Mouse (Mus musculus) thymus, postnatal 4 days (tissue): ENCODE data around the gene Pacsin3.

ENCODE experiments used
- DNase-seq: peaks from one replicate; pipeline ENCODE4 v3.0.0; 2021

Pacsin3 gene

DNA sequence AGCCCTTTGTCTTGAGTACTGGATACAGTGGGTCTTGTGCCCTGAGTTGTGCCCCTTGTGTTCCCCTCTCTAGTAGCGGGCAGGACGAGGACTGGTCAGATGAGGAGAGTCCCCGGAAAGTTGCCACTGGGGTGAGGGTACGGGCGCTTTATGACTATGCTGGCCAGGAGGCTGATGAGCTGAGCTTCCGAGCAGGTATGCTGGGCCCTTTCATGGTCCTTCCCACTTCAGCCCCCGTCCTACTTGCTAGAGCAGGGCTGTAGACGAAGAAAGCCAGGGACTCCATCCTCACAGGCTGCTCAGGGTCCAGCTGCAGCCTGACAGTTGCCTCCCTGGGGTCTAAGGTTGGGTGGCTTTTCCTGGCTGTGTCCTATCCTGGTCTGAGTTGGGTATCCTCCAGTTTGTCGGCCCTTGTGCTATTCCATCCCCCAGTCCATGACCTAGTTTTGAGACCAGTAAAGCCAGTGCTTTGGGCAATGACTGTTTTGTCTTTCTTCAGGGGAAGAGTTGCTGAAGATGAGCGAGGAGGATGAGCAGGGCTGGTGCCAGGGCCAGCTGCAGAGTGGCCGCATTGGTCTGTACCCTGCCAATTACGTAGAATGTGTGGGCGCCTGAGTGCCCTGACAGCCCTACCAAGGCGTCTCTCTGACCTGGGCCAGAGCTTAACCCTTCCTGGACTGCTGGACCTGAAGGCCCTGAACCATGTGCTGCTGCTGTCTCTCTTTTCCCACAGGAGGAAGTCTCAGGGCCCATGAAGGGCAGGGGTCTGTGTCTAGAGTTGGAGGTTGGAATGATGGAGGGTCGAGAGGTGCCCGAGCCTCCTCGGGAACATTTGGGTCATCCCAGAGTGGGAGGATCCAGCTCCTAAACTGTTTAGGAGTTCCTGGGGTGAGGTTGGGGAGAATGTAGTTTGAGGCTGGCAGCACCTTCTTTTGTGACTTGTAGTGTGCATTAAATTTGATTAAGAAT, 8.2 kb downstream of the Pacsin3 start:
- DNase-seq = no peak

DNA sequence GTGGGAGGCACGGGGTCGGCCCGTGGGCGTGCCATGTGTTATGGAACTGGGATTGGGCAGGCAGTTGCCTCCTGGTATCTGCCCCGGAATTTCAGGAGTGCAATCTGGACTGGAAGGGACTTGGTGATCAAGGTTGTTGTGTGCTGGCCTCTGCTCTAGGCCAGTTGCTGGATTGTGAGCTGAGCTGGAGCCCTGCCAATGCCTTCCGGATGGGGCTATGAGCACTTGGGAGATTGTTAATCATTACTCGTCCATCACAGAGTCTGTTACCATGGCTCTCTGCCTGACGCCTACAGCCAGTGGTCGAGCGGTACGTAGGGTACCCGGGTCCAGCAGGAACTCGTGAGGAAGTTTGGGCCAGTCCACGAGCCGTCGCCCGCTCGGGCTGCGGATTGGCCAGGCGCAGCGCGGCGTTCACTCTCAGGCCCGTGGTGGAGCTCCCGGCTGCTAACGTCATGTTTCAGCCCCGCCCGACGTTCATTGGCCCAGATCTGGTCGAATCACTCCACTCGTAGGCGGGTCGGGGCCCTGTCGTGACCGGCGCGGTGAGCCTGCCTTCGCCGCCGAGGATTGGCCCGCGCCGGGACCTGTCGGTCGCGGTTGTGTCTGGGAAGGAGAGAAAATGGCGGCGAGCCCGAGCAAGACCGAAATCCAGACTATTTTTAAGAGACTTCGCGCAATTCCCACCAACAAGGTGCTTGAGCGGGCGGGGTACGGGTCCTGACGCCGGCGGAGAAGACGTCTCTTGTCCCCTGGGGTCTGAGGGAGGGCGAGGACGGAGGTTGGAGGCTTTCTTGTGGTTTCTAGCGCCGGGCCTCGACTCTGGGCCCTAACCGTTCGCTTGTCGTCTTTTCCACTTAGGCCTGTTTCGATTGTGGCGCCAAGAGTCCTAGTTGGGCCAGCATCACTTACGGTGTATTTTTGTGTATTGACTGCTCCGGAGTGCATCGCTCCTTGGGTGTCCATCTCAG, 9.2 kb downstream of the Pacsin3 start, which contains the start of gene Arfgap2:
TSS of gene Arfgap2 (plus strand) at position 264 of the 971 bp plus-strand sequence.
- peak; percentile 93 for DNase-seq

DNA sequence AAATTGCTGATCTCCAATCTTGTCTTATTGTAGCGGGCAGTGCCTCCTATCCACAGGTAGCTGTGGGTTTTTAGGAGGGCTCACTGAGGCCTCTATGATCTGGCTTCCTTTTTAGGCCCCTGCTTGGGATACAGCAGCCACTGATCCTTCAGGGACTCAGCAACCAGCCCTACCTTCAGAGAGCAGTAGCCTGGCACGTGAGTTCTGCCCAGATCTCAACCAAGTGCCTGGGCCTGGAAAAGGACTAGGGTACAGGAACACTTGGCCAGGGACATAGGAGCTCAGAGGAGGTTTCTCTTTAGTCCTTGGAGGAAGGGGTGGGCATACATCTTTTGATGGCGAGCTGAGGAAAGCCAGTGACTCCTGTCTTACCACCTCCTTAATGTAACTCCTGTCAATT, 12.3 kb downstream of the Pacsin3 start:
- no peak for DNase-seq

DNA sequence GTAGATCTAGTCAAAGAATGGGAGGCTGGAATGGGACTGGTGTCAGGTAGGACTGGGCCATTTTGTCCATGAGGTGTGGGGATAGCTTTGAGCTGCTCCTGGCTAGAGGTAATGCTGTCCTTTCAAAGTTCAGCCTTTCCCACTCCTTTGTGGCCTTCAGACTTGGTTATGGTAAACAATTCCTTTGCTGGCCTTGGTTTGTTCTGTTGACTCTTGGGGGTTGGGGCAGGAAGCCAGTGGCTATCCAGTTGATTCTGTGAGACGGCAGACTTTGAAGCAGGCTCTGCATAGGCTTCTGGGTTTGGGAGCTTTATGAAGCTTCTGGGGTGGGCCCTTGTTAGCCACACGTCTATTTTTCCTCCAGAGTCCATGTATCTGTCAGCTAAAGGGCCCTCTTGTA, 13.0 kb downstream of the Pacsin3 start:
- no peak for DNase-seq

DNA sequence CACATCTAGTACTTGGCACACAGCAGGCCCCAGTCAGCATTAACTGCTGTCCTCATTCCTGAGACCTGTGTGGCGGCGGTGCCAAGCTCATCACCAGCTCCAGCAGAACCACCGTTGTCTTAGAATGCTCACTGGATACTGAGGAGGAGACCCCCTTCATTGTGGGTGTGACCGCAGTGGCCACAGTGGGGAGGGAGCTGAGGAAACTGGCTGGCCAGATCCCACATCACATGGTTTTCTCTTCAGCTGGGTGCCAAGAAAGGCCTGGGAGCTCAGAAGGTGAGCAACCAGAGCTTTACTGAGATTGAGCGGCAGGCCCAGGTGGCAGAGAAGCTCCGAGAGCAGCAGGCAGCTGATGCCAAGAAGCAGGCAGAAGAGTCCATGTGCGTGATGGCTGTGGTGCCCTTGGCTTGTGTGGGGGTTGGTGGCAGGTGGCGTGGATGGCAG, 14.0 kb downstream of the Pacsin3 start:
- no peak for DNase-seq

DNA sequence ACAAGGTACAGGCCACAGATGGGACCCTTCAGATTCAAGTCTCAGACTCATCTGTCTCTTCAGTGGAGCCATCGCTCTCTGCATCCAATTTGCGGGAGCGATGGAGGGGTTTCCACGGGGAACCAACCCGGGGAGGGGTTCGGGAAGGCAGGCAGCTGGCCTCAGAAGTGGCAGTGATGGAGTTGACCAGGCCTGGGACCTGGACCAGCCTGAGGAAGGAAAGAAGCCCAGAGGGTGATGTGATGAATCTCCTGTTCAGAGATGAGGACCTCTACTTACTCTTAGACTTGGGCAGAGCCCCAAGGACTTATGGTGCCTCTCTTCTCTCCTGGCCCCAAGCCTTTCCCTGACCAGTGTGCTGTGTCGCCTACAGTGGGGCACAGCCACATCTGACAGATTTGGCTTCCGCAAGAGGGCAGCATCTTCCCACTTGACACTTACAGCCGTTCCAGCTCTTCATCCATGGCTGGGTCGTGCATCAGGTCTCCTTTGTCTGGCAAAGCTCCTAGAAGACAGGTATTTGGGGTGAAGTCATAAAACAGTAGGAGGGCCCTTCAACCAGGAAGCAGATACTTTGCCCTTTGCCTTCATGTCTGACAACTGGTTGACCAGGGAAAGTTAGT, 23.1 kb downstream of the Pacsin3 start:
- peak; percentile 69 for DNase-seq

DNA sequence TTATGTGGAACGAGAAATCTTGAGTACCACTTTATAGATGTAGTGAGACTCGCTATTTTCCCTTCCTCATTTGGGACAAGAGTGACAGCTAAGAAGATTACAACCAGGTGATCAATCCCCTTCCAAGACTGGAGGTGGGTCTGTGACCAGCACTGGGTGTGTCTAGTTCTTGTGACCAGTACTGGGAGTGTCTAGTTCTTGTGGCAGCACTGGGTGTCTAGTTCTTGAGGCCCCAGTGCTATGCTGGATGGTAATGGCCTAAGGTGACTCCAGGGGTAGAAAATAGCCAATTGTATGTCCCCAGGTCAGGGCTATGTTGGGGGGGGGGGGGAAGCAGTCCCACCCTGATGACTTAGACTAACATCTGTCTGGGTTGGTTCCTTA, 23.6 kb downstream of the Pacsin3 start:
- no peak for DNase-seq

DNA sequence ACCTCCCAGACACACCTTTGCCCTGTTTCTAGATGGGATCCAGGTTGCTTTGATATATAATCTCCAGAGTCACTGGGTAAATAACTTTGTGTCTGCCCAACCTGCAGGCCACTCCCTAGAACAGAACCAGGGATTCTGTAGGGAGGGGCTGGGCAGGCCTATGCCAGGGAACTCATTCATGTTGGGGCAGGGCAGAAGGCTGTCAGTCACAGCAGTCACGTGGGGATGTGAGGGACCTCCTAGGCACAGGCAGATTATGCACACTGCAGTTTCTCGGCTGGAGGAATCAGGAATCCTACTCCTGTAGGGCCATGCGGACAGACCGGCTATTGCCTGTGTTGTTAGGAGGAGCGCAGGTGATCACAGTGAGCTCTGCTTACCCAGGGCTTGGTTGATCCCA, 25.6 kb downstream of the Pacsin3 start:
- DNase-seq = peak; percentile 7

DNA sequence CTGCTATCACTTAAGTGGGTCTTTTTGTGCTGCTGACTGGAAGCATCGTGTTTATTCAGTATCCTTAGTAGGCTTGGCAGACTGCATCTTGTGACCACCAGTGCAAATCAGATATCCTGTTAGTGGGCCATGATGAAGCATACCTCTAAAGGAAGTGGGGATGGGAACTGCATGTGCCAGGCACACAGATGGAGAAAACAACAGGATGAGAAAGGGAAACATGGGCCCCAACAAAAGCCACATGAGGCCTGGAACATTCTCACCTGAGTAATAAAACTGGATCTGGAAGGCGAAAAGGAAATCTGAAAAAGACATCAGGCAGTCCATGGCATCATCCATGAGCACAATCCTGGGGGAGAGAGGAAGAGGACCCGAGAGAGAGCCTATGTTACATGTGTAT, 28.2 kb downstream of the Pacsin3 start:
- DNase-seq = no peak

DNA sequence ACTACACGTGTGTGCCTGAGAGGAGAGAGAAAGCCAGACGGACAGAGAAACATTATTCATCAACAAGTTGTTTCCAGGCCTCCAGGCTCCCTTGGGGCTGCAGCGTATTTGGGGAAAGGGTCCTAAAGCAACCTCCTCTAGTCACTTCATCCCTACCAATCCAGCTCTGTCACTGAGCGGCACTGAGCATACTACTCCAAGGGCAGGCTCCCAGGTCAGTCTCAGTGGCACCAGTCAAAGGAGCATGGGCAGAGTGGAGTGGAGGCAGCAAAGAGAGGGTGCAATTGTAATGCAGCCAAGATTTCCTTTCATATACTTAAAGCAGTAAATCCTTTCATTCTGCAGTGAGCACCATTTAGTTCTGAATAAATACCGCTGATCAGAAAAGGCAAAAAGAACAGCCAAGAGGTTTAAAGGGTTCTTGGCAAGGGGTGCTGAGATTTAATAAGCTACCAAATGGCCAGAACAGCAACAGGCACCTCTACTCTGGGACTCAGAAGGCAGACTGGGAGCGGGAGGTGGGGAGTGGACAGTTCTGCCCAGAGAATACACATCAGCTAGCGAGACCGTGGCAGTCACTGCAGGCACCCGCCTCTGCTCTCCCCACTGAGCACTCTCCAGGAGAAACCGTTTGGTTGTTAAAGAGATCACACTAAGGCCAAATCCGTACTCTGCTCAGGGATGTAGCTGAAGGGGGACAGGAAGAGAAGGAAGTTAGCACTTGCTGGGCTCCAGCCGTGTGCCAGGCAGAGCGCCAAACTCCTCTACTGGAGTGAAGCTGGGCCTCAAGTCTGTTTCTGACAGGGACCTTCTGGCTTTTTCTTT, 28.8 kb downstream of the Pacsin3 start:
- DNase-seq = no peak

DNA sequence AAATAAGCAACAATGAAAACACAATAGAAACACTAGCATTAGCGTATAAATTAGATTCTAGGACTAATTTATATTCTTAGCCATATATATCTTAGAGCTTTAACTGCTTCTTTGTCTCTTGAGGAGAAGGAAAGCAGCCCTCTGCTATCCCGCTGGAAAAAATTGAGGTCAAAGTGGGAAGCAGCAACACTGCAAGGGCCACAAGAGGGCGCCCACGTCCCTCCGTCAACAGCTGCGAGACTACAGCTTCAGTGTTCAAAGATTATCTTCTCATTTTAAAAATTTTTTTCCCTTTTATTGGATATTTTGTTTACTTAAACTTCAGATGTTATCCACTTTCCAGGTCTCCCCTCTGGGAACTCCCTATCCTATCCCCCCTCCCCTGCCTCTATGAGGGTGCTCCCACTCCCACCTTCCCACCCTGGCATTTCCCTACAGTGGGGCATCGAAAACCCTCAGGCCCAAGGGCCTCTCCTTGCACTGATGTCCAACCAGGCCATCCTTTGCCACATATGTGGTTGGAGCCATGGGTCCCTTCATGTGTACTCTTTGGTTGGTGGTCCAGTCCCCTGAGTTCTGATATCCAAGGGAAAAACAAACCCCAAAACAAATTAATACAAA, 30.2 kb downstream of the Pacsin3 start:
- peak; percentile 87 for DNase-seq

DNA sequence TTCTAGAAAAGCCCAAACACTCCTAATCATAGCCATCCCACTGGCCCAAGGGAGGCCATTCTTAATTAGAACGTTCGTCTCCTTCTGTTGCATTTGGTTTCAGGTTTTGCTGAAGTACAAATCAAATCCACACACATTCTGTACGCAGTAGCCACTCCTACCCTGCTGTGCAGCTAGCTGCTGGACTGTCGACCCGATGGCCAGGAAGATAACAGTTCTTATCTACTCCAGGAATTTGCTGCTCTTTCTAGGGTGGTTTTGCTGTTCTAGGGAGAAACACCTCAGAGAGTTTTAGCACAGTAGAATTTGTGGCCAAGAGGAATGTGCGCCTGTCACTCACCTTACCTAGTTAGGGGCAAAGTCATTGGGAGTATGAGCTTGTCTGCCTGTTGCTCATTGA, 31.8 kb downstream of the Pacsin3 start:
- no peak for DNase-seq

DNA sequence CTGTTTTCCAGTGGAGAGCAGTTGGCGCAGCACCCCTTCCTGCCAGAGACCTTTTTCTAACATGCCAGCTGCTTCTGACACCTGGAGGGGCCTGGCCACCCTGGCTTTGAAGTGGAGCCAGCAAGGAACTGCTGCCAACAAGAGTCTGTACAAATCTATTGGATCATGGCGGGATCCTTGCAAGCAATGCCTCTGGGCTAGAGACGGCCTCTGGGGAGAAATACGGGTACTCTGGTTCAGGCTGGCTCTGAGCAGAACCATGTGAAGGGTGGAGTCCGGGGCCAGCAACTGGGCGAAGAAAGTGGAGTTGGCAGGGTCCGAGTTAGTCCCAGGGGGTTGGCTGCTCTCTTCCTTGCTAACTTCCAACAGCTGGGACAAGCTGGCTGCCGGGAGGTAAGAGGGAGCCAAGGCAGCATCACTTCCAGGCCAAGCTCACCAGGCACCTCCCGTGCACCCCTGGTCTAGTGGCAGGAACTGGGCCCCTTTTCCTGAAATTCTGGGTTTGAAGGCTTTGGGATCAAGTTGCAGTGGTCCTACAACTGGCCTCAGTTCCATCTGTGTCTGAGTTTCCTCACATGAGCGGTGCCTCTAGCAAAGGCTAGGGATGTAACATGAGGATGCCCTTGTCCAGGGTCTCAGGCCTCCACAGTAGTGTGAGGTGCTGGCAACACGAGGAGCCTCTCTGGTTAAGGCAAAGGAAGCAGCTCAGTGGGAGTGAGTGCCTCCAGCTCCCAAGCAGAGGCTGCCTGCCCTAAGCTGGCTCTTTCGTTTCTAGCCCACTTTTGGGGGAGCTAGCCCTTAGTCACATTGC, 35.6 kb downstream of the Pacsin3 start:
- DNase-seq = no peak

DNA sequence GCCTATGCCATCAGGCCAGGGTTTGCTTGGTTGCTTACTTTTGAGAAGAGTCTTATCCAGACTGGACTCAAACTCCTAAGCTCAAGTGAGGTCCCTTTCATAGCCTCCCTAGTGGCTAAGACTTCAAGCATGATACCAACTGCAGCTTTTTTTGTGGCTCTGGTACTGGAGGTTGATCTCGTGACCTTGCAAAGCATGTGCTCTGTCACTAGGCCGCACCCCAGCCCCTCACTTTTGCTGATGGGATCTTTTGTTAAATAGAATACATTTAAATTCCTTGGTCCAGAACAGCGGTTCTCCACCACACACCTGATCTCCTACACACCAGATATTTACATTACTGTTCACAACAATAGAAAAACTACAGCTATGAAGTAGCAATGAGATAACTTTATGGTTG, 38.5 kb downstream of the Pacsin3 start:
- DNase-seq = no peak

DNA sequence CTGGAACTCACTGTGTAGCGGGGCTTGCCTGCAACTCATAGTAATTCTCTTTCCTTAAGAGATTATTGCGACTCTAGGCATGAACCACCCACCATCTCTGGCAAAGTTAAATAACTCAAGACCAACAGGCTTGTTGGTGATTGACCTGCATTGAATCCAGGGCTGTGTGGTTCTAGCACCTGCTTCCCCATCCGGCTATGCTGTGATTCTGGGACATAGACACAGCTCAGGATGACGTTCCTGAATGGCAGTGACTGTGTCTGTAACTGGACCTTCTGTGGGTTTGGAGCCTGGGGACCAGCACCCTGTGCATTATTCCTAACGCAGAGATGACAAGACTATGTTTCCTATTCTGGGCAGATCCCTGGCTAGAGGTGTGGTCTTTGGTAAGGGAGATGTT, 40.1 kb downstream of the Pacsin3 start:
- no peak for DNase-seq

DNA sequence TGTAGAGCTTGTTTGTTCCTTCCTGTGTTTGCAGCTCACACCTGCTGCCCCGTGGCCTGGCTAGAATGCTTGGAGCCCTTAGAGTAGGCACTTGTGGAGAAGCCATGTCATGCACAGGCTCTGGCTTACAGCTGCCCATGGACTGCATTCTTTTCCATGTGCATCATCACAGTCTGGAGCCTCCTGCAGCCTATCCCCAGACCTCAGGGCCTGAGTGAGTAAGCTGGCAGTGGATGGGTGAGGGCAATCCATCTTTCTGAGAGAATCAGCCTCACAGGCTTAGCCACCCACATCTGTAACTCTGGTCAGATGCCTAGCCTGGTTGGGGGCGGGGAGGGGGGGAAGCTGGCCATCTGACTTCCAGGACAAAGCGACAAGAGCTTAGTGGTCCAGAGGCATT, 43.4 kb downstream of the Pacsin3 start:
- DNase-seq = no peak

DNA sequence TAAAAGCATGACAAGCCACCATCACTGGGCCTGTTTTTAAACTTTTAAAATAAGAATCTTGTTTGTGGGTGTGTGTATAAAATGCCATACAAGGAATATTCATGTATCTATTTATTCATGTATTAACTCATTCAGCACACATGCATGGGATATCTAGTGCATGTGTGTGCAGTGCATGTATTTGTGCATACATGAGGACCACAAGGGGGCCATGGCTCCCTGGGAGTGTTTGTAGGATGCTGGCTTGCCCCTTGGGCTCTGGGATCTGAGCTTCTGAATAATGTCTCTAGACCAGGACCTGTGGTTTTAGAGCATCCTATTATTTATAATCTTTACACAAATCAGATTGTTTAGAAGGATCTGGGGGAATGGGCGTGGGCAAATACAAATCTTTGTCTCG, 45.0 kb downstream of the Pacsin3 start:
- DNase-seq = no peak

DNA sequence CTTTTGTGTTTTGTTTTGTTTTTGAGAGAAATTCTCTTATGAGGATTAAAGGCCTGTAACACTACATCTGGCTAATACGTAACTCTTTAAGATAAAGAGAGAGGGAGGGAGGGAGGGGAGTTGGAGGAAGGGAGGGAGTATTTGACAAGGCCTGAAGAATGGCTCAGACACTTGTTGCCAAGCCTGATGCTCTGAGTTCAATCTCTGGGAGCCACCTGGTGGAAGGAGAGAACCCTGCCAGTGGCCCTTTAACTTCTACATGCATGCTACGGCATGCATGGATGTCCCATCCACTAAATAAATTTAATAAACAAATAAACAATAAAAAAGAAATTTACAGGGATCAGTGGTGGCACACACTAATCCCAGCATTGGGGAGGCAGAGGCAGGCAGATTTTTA, 46.1 kb downstream of the Pacsin3 start:
- DNase-seq = no peak

DNA sequence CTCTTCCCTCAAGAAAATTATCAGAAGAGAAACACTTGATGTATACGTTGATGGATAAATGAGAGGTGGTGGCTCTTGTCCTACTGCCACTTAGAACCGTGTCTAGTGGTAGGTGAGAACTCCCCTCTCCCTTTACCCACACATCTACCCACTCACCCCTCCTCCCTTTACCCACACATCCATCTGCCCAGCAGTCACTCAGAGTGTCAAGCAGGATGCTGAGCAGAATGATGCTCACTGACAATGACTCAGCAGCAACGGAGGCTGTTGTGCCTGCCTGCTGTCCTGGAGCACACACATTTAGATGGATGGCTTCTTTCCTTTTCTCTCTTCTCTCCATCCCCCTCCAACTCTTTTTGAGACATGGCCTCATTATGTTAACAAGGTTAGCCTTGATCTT, 47.1 kb downstream of the Pacsin3 start:
- DNase-seq = no peak

DNA sequence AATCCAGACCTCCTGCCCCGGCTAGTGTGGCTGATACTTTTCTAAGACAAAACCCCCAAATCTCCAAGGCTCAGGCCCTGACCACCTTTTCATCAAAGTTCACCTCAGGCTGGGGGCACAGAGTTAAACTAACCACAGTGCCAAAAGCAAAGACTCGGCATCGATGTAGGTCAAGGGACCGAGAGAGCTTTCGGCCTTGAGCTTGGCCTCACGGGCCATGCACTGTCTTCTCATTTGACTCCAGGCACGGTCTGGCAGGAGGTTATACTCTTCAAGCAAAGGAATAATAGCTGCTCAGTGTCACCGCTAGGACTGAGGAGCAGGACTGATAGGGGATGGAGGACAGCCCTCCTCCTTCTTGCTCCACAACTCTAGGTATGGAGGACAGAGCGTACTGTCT, 50.2 kb downstream of the Pacsin3 start:
- DNase-seq = no peak

DNA sequence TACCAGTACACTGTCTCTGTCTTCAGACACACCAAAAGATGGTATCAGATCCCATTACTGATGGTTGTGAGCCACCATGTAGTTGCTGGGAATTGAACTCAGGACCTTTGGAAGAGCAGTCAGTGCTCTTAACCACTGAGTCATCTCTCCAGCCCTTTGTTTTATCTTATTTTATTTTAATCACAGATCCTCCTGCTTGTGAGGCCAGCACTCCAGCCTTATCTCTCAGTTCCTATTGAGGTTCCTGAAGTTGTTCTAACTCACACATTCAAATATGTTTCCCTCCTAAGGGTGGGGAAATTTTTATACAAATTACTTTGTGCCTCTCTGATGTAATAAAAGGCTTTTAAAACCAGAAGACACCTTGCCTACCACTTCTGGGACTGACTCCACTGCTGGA, 50.8 kb downstream of the Pacsin3 start:
- DNase-seq = no peak
